Mouse (Mus musculus) cerebellum, postnatal 25 days (tissue): ENCODE results near the gene Vmn1r139.
"Not testable (repeated sequence)": the region's sequence is repeated elsewhere in the genome, so short reads cannot be mapped to it uniquely, and the experiment has no call there.

Experiments used
- DNase-seq, 2 experiments: peaks; one replicate each; pipeline ENCODE4 v3.0.0; 2021; ENCODE audit warnings: mixed read lengths in 2 of 2

The Vmn1r139 gene

DNA sequence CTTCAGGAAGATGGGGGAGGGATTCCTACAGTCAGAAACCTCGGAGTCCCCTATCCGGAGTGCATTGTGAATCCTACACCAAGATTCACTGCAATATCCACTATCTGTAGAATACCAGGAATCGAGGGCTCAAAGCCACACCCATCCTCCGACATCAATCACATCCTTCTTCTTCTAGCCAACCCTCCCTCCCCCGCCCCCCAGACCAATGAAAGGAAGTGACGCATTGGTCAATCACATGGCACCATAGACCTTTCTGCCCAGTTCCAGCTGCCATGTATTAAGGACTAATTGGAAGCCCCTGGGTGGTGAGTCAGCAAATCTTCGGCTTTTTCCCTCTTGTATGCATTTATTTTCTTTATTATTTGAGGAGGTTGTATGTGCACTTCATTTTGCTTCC, at the start of gene Vmn1r139:
Gene Vmn1r139, plus strand, starts transcription at position 301 of the 400 bp plus-strand sequence.
- DNase-seq = not testable (repeated sequence)

DNA sequence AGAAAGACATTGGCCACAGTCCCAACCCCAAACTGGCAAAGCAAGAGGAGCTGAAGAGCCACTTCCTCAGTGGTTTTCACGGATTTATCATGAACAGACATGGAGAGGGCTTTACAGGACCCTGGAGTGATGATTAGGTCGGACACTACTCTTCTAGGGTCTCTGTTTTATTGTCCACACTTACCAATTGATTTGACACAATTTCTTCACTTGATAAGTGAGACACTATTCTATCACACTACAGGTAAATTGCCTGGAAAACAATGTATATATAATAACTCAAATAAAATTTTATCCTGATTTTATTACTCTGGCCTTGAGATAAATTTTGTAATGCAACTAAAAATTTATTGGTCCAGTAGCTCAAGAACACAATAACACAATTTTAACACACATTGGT, 40.1 kb upstream of the Vmn1r139 start, which contains the start of gene Vmn1r138:
Gene Vmn1r138, minus strand, starts transcription at position 101 of the 400 bp plus-strand sequence.
- not testable (repeated sequence) for DNase-seq

DNA sequence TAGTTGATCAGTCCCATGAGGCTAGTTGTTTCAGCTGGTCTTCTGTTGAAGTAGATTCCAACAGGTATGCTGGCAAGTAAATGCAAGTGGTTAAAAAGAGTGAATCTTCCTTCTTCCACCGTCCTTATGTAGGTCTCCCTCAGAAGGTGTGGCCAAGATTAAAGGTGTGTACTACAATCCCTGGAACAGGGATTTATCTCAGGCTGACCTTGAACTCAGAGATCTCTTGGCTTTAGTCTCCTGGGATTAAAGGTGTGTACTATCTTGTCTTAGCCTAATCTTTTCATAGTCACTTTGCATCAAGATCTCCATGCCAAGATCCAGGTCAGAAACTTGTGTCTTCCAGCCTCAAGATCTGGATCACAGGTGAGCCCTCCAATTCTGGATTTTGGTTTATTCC, 12.7 kb upstream of the Vmn1r139 start, which contains the start of gene Gm6176:
Gene Gm6176, minus strand, starts transcription at position 101 of the 400 bp plus-strand sequence.
- DNase-seq = not testable (repeated sequence)

DNA sequence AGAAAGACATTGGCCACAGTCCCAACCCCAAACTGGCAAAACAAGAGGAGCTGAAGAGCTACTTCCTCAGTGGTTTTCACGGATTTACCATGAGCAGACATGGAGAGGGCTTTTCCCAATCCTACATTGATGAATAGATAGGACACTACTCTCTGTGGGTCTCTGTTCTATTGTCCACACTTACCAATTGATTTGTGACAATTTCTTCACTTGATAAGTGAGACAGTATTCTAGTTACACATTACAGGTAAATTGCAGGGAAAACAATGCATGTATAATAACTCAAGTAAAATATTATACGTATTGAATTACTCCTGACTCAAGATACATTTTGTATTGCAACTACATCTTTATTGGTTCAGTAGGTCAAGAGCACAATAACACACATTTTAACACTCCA, 49.3 kb downstream of the Vmn1r139 start, which contains the start of gene Gm16451:
Gene Gm16451, minus strand, starts transcription at position 101 of the 400 bp plus-strand sequence.
- DNase-seq = not testable (repeated sequence)

GRCm38 (mm10) chr7:22134641-22135040, 65.8 kb downstream of the Vmn1r139 start, which contains the start of gene Gm10666:
TSS of gene Gm10666 (minus strand) at chr7:22134741.
- not testable (repeated sequence) for DNase-seq
